Mouse (Mus musculus) cerebellum, adult 11-12 months (tissue): ENCODE measurements around the gene Thoc7.

ENCODE experiments used
- DNase-seq: peaks from one replicate; pipeline ENCODE4 v3.0.0; 2022

The Thoc7 gene

GRCm38 (mm10) chr14:13933290-13934051 is 28.2 kb downstream of the Thoc7 start:
- no peak for DNase-seq

GRCm38 (mm10) chr14:13917630-13918029 is 44.0 kb downstream of the Thoc7 start:
- peak; percentile 21 for DNase-seq

- DNase-seq, result no peak
Measured at GRCm38 (mm10) chr14:13917208-13917607, 44.4 kb downstream of the Thoc7 start.

GRCm38 (mm10) chr14:13915207-13915606 is 46.4 kb downstream of the Thoc7 start:
- DNase-seq, result no peak

GRCm38 (mm10) chr14:13914387-13915082 is 47.1 kb downstream of the Thoc7 start, which contains the start of gene Gm281:
Gene Gm281, minus strand, starts transcription at chr14:13914478.
- DNase-seq, result no peak

GRCm38 (mm10) chr14:13910148-13910547 is 51.5 kb downstream of the Thoc7 start:
- DNase-seq, result no peak

- no peak for DNase-seq
Measured at GRCm38 (mm10) chr14:13907145-13907544, 54.5 kb downstream of the Thoc7 start.

GRCm38 (mm10) chr14:13906461-13906860 is 55.2 kb downstream of the Thoc7 start:
- no peak for DNase-seq

GRCm38 (mm10) chr14:13901611-13902067 is 60.0 kb downstream of the Thoc7 start:
- DNase-seq, result peak; percentile 20
